In the genomic region with DNA sequence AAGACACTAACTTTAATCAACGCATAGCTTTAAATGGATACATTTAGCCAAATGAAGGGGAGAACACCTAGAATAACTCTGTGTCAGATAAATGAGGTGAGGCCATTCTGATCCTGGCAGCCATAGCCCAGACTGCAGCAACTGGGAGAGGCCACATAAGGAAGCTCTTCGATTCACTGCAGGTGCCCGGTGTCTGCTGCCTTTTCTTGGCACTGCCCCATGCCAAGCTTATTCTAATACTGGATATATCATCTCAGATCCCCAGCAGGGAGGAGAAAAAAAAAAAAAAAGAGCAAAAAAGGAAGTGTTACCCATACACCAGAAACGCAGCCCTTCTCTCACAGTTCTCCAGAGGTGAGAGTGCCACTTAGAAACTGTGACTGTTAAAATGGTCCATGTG, we compare ENCODE assay signal across 33 mouse cellular contexts. TPM values are rescaled to one million over a fixed set of nuclear protein-coding genes. Genes with fewer than 3 reads are reported as not detected.
DNase-seq lines count a peak whose midpoint lies in the region; ATAC-seq and TF ChIP-seq lines count a peak whose summit lies in the region.
"Had no signal": no experiment of that assay in that cellular context is flagged by ENCODE, and none has a peak within 500 bp of the region (broad histone marks: within the 10 kb centered on the region; RNA-seq: fewer than 3 reads in every experiment).

No protein-coding gene starts in this region.

- H3K27me3 ChIP-seq in MEL (ENCODE audit: control insufficient read depth in 1 of 2, insufficient read depth in 2 of 2, low read length in 2 of 2), result no peaks in the 10 kb centered on the region
- H3K27me3 ChIP-seq: heart, embryonic 13.5 days had no signal

- H3K36me3 ChIP-seq in MEL (ENCODE audit: control insufficient read depth in 1 of 2, insufficient read depth in 2 of 2, low read length in 2 of 2), result peaks cover 4 to 13% of the 10 kb centered on the region in 2 experiments

- no peak for TF ChIP-seq POLR2A in MEL (IDR thresholded peaks at IDR 0.05; ENCODE audit: control insufficient read depth in 1 of 2, insufficient read depth in 1 of 2, low read depth in 1 of 2, low read length in 2 of 2, poor library complexity in 1 of 2)

- TF ChIP-seq CTCF in MEL (IDR thresholded peaks at IDR 0.05 in 2 of 3, conservative IDR thresholded peaks at IDR 0.05 in 1 of 3; ENCODE audit: control insufficient read depth in 1 of 3, insufficient read depth in 1 of 3, low read depth in 2 of 3, low read length in 3 of 3, poor library complexity in 1 of 3, severe bottlenecking in 1 of 3), result no peak

- peaks cover 3 to 6% of the 10 kb centered on the region in 2 experiments for H3K4me1 ChIP-seq in MEL (ENCODE audit: control insufficient read depth in 1 of 2, insufficient read depth in 2 of 2, low read length in 2 of 2)
- H3K4me1 ChIP-seq: heart, embryonic 10.5 days; heart, embryonic 13.5 days had no signal

- no peak overlapping the region for H3K4me3 ChIP-seq in MEL (ENCODE audit: control insufficient read depth in 1 of 2, insufficient read depth in 1 of 2, low read depth in 2 of 2, low read length in 2 of 2)
- H3K4me3 ChIP-seq: forebrain, embryonic 10.5 days; heart, adult 2 months; heart, embryonic 10.5 days; heart, embryonic 13.5 days had no signal

- H3K9ac ChIP-seq in MEL (ENCODE audit: control insufficient read depth, low read depth, low read length, poor library complexity, severe bottlenecking), result no peak overlapping the region
- H3K9ac ChIP-seq: forebrain, postnatal 0 days; heart, embryonic 13.5 days; hindbrain, embryonic 14.5 days had no signal

- H3K79me2 ChIP-seq in MEL (ENCODE audit: control insufficient read depth, insufficient read depth, low read length, poor library complexity), result no peaks in the 10 kb centered on the region

- ATAC-seq in cerebellum, adult (ENCODE audit: insufficient number of reproducible peaks, low FRiP score, low TSS enrichment), result no peak
- ATAC-seq: activated CD4-positive, CD25-positive, alpha-beta regulatory T cell, adult 4 months; forebrain, embryonic 14.5 days; forebrain, postnatal 0 days; hindbrain, postnatal 0 days; inflammation-experienced regulatory T-cells, adult 6 months; intestine, embryonic 16.5 days had no signal

- no peak for TF ChIP-seq EP300 in MEL (IDR thresholded peaks at IDR 0.05; ENCODE audit: low read depth in 1 of 2, low read length in 2 of 2)

- DNase-seq in cerebellum, adult 18-20 months, result peak; percentile 24 to 32
- peak; percentile 54 to 55 for DNase-seq in cerebellum, postnatal 14 days
- DNase-seq in cerebellum, adult 8-10 months, result no peak
- peak; percentile 23 for DNase-seq in MEL (ENCODE audit: low read depth, low spot score)
- DNase-seq in left cerebral cortex, postnatal 10 days (ENCODE audit: extremely low spot score in 1 of 2, low spot score in 2 of 2), result no peak
- DNase-seq in adrenal gland, postnatal 36 days, result no peak
- DNase-seq: adrenal gland, adult 8-10 months; adrenal gland, postnatal 25 days; B cell, adult 2 months; forebrain, postnatal 0 days; gastrocnemius, postnatal 10 days; gastrocnemius, postnatal 36 days; heart, adult 2 months; heart, postnatal 14 days; heart, postnatal 4 days; kidney, adult 18-20 months; kidney, adult 9 months had no signal

- no peaks in the 10 kb centered on the region for H3K9me3 ChIP-seq in MEL (replicated peaks; ENCODE audit: insufficient read depth, low read length)
- H3K9me3 ChIP-seq: forebrain, embryonic 10.5 days; heart, embryonic 10.5 days; heart, embryonic 13.5 days had no signal

- no peak overlapping the region for H3K27ac ChIP-seq in MEL (ENCODE audit: control insufficient read depth, low read depth, low read length)
- H3K27ac ChIP-seq: forebrain, embryonic 10.5 days; heart, adult 2 months; heart, embryonic 10.5 days; heart, embryonic 13.5 days; hindbrain, embryonic 14.5 days; hindbrain, postnatal 0 days had no signal

- intact Hi-C loops in left cerebral cortex, postnatal 10 days (cut with DNase I), result no loop called here

- no peak for TF ChIP-seq RAD21 in MEL (IDR thresholded peaks at IDR 0.05; ENCODE audit: low read depth, low read length)

TF ChIP-seq in MEL, 35 proteins besides CTCF, POLR2A, EP300 and RAD21:
- TF ChIP-seq NELFE (IDR thresholded peaks at IDR 0.05; ENCODE audit: low read depth, low read length), result no peak
- no peak for TF ChIP-seq HCFC1 (IDR thresholded peaks at IDR 0.05; ENCODE audit: low read depth, low read length)
- peak; percentile 89 for TF ChIP-seq ZNF384 (IDR thresholded peaks at IDR 0.05; ENCODE audit: low read depth, low read length)

RNA-seq across cellular contexts. Expression of a gene that starts 10.9 kb away (rescaled TPM):
- 0.23 TPM in 1 of 2 replicates, not detected in the other for total RNA-seq in MEL (2012; rRNA removed)
- under 1 TPM in 1 of 2 experiments, not detected in 1; 0.04 TPM for polyA plus RNA-seq in MEL (2012; ENCODE audit: insufficient read depth in 1 of 2, insufficient read length in 2 of 2, low read depth in 1 of 2, low replicate concordance in 2 of 2, missing spikeins in 1 of 2)
- total RNA-seq in left cerebral cortex, postnatal 10 days (2021), result under 1 TPM; 0.39 to 0.99 TPM
- total RNA-seq in adrenal gland, postnatal 36 days (2021), result not detected
- total RNA-seq: adrenal gland, adult 8-10 months; granulocyte monocyte progenitor cell, adult 5-6 weeks; heart, adult 2 months; heart, postnatal 14 days; heart, postnatal 4 days had no signal
- polyA plus RNA-seq: cerebellum, adult 2 months; heart, adult 2 months had no signal

RNA-seq across cellular contexts. Expression of a gene that starts 18.7 kb away (rescaled TPM):
- total RNA-seq in MEL (2012; rRNA removed), result not detected in 2 replicates
- polyA plus RNA-seq in MEL (2012; ENCODE audit: insufficient read depth in 1 of 2, insufficient read length in 2 of 2, low read depth in 1 of 2, low replicate concordance in 2 of 2, missing spikeins in 1 of 2), result under 1 TPM in 1 of 2 experiments, not detected in 1; 0.22 TPM
- total RNA-seq in left cerebral cortex, postnatal 10 days (2021), result 100 to 1,000 TPM in 1 of 2 experiments, 10 to 100 TPM in 1; 95.7 to 101 TPM
- 1 to 10 TPM; 3.3 to 3.9 TPM for total RNA-seq in adrenal gland, postnatal 36 days (2021)
- total RNA-seq: granulocyte monocyte progenitor cell, adult 5-6 weeks had no signal

RNA-seq across cellular contexts. Expression of a gene that starts 29.5 kb away (rescaled TPM):
- total RNA-seq in MEL (2012; rRNA removed), result 80.4 and 98.0 TPM in 2 replicates
- polyA plus RNA-seq in MEL (2012; ENCODE audit: insufficient read depth in 1 of 2, insufficient read length in 2 of 2, low read depth in 1 of 2, low replicate concordance in 2 of 2, missing spikeins in 1 of 2), result 100 to 1,000 TPM in 1 of 2 experiments, 10 to 100 TPM in 1; 79.4 to 419 TPM
- 100 to 1,000 TPM; 100 to 101 TPM for total RNA-seq in left cerebral cortex, postnatal 10 days (2021)
- total RNA-seq in adrenal gland, postnatal 36 days (2021), result 100 to 1,000 TPM; 139 to 152 TPM

RNA-seq across cellular contexts. Expression of a gene that starts 55.7 kb away (rescaled TPM):
- 0.26 and 0.27 TPM in 2 replicates for total RNA-seq in MEL (2012; rRNA removed)
- polyA plus RNA-seq in MEL (2012; ENCODE audit: insufficient read depth in 1 of 2, insufficient read length in 2 of 2, low read depth in 1 of 2, low replicate concordance in 2 of 2, missing spikeins in 1 of 2), result under 1 TPM in 1 of 2 experiments, not detected in 1; 0.31 TPM
- total RNA-seq in left cerebral cortex, postnatal 10 days (2021), result 1 to 10 TPM; 1.8 to 2.0 TPM
- total RNA-seq in adrenal gland, postnatal 36 days (2021), result 1 to 10 TPM; 4.7 to 5.1 TPM
- total RNA-seq: granulocyte monocyte progenitor cell, adult 5-6 weeks had no signal
- polyA plus RNA-seq: activated CD4-positive, CD25-positive, alpha-beta regulatory T cell, adult 4 months; inflammation-experienced regulatory T-cells, adult 6 months had no signal

RNA-seq across cellular contexts. Expression of a gene that starts 58.4 kb away (rescaled TPM):
- not detected in 2 replicates for total RNA-seq in MEL (2012; rRNA removed)
- under 1 TPM in 1 of 2 experiments, not detected in 1; 0.13 TPM for polyA plus RNA-seq in MEL (2012; ENCODE audit: insufficient read depth in 1 of 2, insufficient read length in 2 of 2, low read depth in 1 of 2, low replicate concordance in 2 of 2, missing spikeins in 1 of 2)
- total RNA-seq in left cerebral cortex, postnatal 10 days (2021), result not detected
- total RNA-seq in adrenal gland, postnatal 36 days (2021), result not detected
- total RNA-seq: adrenal gland, adult 8-10 months; adrenal gland, postnatal 25 days; forebrain, postnatal 0 days; gastrocnemius, adult 18-20 months; gastrocnemius, postnatal 10 days; gastrocnemius, postnatal 36 days; granulocyte monocyte progenitor cell, adult 5-6 weeks; heart, adult 2 months; heart, postnatal 14 days; heart, postnatal 4 days; hindbrain, postnatal 0 days had no signal
- polyA plus RNA-seq: activated CD4-positive, CD25-positive, alpha-beta regulatory T cell, adult 4 months; cerebellum, adult 2 months; embryonic facial prominence, embryonic 11.5 days; forebrain, embryonic 10.5 days; forebrain, embryonic 14.5 days; forebrain, postnatal 0 days; heart, embryonic 10.5 days; heart, embryonic 16.5 days; hindbrain, embryonic 11.5 days; hindbrain, embryonic 14.5 days; hindbrain, postnatal 0 days; inflammation-experienced regulatory T-cells, adult 6 months; intestine, embryonic 16.5 days had no signal

Comparison
In these comparisons a context has a peak if more than half of its experiments do, and no peak if none do; other contexts are left out.
1. DNase-seq: peak in cerebellum, adult 18-20 months (2 of 2), cerebellum, postnatal 14 days (2 of 2) and MEL (single experiment); none in cerebellum, adult 8-10 months (single experiment), left cerebral cortex, postnatal 10 days (0 of 2) and adrenal gland, postnatal 36 days (0 of 2).
2. RNA of a gene that starts 18.7 kb away (total RNA-seq): 95.7 to 101 TPM in left cerebral cortex, postnatal 10 days; 3.3 to 3.9 TPM in adrenal gland, postnatal 36 days and not detected in MEL; every median in the first group is over 10 times any median in the second.